Mouse (Mus musculus) cortical plate, adult 2 months (tissue): ENCODE data around the gene Ndufc1. TPM values are rescaled to one million over a fixed set of nuclear protein-coding genes. Genes with fewer than 3 reads are reported as not detected.

Experiments
- H3K27ac ChIP-seq: fragments of 200-500 bp; 2 replicates; pipeline ENCODE4 v1.5.1; 2012; ENCODE audit warnings: low read length, control low read depth, inconsistent platforms; ENCODE audit not compliant: insufficient read depth
- H3K4me1 ChIP-seq: fragments of 200-500 bp; 2 replicates; pipeline ENCODE4 v1.6.1; 2011; ENCODE audit warnings: low read length; ENCODE audit not compliant: control insufficient read depth, insufficient read depth
- H3K4me3 ChIP-seq: fragments of 200-500 bp; 2 replicates; pipeline ENCODE4 v1.5.1; 2011; ENCODE audit warnings: mild to moderate bottlenecking, low read length, control low read depth; ENCODE audit not compliant: insufficient read depth
- CTCF ChIP-seq: fragments of 200-500 bp; IDR thresholded peaks from 2 replicates; pipeline ENCODE4 v1.5.1; 2011; ENCODE audit warnings: mild to moderate bottlenecking, control low read depth, low read length; ENCODE audit not compliant: insufficient read depth; ENCODE audit errors: extremely low read depth
- POLR2A ChIP-seq: fragments of 200-500 bp; IDR thresholded peaks from 2 replicates; pipeline ENCODE4 v1.6.1; 2011; ENCODE audit warnings: mild to moderate bottlenecking, low read length, control low read depth; ENCODE audit not compliant: insufficient read depth; ENCODE audit errors: extremely low read depth
- polyA plus RNA-seq: library from polyadenylated mRNA; depleted of rRNA; stranded (reverse); fragments of >200 nt; gene quantifications from 2 replicates; pipeline ENCODE4 v1.2.3, GENCODE M21; 2012

Gene Ndufc1
- polyA plus RNA-seq, 1 experiment, result 485 TPM

DNA sequence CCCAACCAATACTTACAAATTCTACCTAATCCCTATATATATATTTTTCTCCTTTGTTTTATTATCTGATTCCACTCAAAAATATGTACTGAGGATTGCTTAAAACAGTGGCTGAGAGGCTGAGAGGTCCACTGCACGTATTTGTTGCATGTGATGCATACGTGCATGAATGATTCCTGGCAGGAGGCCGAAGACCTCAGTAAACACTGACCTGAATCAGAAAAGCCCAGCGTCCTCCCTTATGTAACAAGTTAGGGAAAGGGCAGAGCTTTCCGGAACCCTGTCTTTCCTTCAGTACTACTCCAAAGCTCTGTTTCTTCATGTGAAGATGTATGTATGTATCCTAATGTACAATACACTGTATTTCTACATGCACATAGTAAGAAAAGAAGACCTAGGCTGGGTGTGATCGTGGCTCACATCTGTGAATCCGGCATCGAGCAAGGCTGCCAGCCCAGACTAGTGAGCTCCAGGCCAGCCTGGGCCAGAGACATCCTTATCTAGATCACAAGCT is 20.9 kb downstream of the Ndufc1 start:
- Histone ChIP-seq H3K27ac (no peak overlapping the region), H3K4me1 (no peaks in the 10 kb centered on the region), H3K4me3 (no peak overlapping the region)
- no peak for TF ChIP-seq POLR2A
- TF ChIP-seq CTCF, result no peak

DNA sequence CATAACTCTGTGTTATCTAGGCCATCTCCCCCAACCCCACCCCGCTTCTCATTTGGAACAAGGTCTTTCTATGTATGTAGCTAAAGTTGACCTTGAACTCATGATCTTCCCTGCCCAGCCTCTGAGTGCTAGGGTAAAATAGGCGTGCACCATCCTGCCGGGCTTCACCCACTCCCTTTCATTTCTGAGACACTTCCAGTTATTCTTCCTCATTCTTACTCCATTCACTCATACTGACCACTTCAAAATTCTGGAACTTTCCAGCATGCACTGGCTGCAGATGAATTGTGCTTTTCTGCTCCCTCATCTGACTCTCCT is 21.7 kb downstream of the Ndufc1 start:
- TF ChIP-seq CTCF (no peak), POLR2A (no peak)
- Histone ChIP-seq H3K27ac (no peak overlapping the region), H3K4me3 (no peak overlapping the region), H3K4me1 (no peaks in the 10 kb centered on the region)

DNA sequence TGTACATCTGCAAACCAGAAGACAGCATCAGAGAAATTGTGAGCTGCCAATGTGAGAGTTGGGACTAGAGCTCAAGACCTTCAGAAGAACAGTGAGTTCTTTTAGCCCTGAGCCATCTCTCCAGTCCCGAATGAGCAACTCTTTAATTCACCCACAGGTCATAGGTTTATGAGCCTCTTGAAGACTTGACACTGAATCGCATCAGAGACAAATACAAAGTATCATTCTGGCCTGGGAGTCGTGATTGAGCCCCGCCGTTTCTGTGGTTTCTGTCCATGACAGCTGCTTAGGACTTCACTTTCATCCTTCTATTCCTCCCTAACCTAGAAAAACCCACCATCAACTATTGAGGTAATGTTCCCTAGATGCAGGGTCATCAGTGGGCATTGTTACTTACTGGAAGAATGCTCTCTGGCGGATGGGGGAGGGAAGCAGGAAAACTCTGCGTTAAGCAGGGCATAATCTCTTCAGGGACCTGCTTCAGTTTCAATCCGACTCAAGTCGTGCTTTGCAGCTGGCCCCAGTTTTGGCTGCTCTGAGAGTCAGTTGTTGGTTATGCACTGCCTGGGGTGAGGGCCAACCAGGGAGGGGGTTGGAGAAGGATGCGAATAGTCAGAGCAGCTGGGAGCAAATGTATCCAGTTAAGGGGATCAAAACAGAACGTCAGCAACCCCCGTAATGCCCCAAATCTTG is 22.2 kb downstream of the Ndufc1 start:
- no peaks in the 10 kb centered on the region for H3K4me1 ChIP-seq
- no peak overlapping the region for H3K27ac ChIP-seq
- no peak overlapping the region for H3K4me3 ChIP-seq
- TF ChIP-seq POLR2A (no peak), CTCF (no peak)

DNA sequence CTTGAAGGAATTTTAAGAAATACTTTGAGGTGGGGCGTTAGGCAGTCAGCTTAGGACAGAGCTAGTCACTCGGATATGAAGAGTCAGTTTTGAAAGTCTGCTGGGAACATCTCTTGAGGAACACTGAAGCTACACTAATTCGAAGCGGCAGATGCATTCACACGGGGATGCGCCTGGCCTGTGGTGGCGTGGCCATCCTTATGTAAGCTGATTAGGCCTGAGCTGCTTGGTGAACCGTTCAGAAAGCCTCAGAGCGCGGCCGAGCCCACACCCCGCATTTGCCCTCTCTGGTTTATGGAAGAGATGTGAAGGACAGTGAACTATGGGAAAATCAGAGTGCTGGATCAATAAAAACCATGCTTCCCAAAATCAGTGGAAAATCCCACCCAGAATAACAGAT is 25.4 kb downstream of the Ndufc1 start:
- no peak for TF ChIP-seq POLR2A
- TF ChIP-seq CTCF, result no peak
- no peak overlapping the region for H3K4me3 ChIP-seq
- no peak overlapping the region for H3K27ac ChIP-seq
- no peaks in the 10 kb centered on the region for H3K4me1 ChIP-seq

DNA sequence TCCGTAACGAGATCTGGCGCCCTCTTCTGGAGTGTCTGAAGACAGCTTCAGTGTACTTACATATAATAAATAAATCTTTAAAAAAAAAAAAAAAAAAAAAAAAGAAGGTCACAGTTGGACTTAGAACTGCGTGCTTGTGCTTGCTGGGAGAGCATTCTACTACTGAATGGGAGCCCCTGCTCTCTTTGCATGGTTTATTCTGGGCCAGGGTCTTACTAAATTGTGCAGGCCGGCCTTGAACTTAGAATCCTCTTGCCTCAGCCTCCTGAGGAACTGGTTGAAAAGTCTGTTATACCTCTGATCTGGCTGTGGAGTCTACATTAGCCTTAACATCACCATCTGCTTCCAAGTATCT is 28.2 kb downstream of the Ndufc1 start:
- Histone ChIP-seq H3K4me3 (no peak overlapping the region), H3K27ac (no peak overlapping the region), H3K4me1 (no peaks in the 10 kb centered on the region)
- TF ChIP-seq CTCF (no peak), POLR2A (no peak)

GRCm38 (mm10) chr3:51379786-51380659 is 28.8 kb downstream of the Ndufc1 start:
- H3K4me3 ChIP-seq, result no peak overlapping the region
- no peak overlapping the region for H3K27ac ChIP-seq
- H3K4me1 ChIP-seq, result no peaks in the 10 kb centered on the region
- no peak for TF ChIP-seq POLR2A
- TF ChIP-seq CTCF, result no peak

DNA sequence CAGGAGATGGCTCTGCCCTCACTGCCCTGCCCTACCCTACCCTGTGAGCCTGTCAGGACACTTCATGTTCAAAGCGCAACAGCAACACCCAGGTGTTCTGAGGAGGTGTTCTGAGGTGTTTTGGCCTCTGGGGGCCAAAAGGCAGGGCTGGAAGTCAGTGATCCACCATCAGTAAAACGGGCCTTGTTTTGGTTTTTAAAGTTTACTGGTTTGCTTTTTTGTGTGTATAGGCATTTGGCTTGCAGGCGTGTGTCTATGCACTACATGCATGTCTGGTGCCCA is 30.2 kb downstream of the Ndufc1 start:
- TF ChIP-seq CTCF (no peak), POLR2A (no peak)
- no peak overlapping the region for H3K27ac ChIP-seq
- no peaks in the 10 kb centered on the region for H3K4me1 ChIP-seq
- H3K4me3 ChIP-seq, result no peak overlapping the region

GRCm38 (mm10) chr3:51377878-51378664 is 30.7 kb downstream of the Ndufc1 start:
- no peak overlapping the region for H3K27ac ChIP-seq
- no peak overlapping the region; the same call in 1 of the 2 replicates for H3K4me3 ChIP-seq
- no peaks in the 10 kb centered on the region for H3K4me1 ChIP-seq
- TF ChIP-seq CTCF (peak; percentile 40), POLR2A (no peak)

DNA sequence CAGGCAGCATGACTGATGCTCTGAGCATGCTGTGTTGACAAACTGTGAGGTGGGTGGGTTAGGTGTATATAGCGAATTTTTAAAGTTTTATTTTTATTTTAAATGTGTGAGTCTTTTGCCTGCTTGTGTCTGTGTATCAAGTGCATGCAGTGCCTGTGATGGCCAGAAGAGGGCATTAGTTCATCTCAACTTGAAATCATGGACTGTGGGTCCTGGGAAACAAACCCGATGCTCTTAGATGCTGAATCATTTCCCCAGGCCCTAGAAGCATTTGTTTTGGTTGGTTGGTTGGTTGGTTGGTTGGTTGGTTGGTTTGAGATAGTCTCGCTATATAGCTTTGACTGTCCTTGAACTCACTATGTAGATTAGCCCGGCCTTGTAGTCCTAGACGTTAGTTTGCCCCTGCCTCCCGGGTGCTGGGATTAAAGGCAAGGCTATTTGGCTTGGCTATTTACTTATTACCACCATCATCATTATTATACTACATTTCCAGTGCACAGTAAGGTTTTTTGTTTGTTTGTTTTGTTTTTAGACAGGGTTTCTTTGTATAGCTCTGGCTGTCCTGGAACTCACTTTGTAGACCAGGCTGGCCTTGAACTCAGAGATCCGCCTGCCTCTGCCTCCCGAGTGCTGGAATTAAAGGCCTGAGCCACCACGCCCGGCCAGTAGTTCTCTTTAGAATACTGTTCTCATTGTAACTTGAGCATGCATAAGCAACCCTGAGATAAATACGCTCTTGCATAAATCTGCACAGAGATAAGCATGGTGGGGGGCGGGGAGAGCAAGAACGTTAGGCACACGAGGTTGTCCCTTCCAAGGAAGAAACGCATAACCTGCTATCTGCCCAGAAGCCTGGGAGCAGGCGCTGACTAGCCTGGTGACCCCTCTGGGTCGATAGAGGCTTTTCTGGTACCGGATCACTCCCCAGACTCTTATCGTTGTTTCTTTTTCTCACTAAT is 33.2 kb downstream of the Ndufc1 start:
- Histone ChIP-seq H3K27ac (no peak overlapping the region), H3K4me3 (no peak overlapping the region), H3K4me1 (no peaks in the 10 kb centered on the region)
- TF ChIP-seq POLR2A (no peak), CTCF (peak; percentile 44; the same call in 1 of the 2 replicates)
